Mouse (Mus musculus): ENCODE measurements around the gene Adam6b.
"Not testable (repeated sequence)": the region's sequence is repeated elsewhere in the genome, so short reads cannot be mapped to it uniquely, and the experiment has no call there.

Gene Adam6b

GRCm38 (mm10) chr12:113489211-113489610, at the start of gene Adam6b:
TSS of gene Adam6b (plus strand) at chr12:113489511.
- not testable (repeated sequence) for DNase-seq

- DNase-seq, result peak; percentile 26 to 46
Observed at GRCm38 (mm10) chr12:113446061-113446460, 43.2 kb upstream of the Adam6b start.

- DNase-seq, result no peak
Observed at GRCm38 (mm10) chr12:113476164-113476563, 13.1 kb upstream of the Adam6b start.

- no peak for DNase-seq
Observed at GRCm38 (mm10) chr12:113482147-113482546, 7.2 kb upstream of the Adam6b start.

- no peak for DNase-seq
Observed at GRCm38 (mm10) chr12:113482661-113483389, 6.5 kb upstream of the Adam6b start.

DNA sequence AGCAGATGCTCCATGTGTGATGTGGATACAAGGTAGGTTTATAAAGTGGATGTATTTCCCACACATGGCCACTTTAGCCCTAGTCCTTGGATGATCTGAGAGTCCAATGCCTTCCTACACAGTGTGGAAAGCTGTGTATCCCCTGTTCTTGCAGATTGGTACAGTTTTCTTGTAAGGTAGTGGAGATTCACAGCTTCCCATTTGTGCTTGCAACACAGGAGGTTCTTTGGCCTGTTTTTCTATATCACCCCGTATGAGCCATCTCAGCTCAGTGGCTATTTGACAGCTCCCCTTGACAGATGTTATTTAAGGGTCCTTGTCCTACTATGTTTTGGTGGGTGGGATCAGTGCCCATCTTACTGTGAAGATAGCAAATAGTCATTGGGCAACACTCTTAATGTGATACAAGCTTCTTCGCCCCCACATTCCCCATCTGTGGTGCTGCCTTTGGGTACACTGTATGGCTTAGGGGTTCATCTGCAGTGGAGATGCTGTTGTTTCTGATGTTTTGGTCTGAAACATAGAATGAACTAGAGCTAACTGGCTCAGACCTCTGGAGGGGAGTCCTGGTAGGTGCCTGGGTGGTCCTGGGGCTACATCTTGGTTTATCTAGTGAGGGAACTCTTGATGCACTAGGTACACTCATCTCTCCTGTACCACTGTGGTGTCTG, 5.7 kb upstream of the Adam6b start:
- no peak for DNase-seq

GRCm38 (mm10) chr12:113484971-113485485, 4.3 kb upstream of the Adam6b start:
- DNase-seq, result peak in 1 of 2 experiments; percentile 21

- peak; percentile 80 to 81 for DNase-seq
Observed at GRCm38 (mm10) chr12:113487693-113488092, 1.6 kb upstream of the Adam6b start.

- DNase-seq, result no peak
Observed at GRCm38 (mm10) chr12:113525901-113526300, 36.6 kb downstream of the Adam6b start.
